Mouse (Mus musculus) B cell, adult 2 months (primary cell): ENCODE results near the gene Frat2.

Experiments used
- DNase-seq, 2 experiments: peaks; one replicate each; pipeline ENCODE4 v3.0.0; 2022

Gene Frat2

GRCm38 (mm10) chr19:41842706-41843105 lies 5.2 kb downstream of the Frat2 start:
- peak; percentile 12 to 19 for DNase-seq

- DNase-seq: no peak
These were observed 5.7 kb downstream of the Frat2 start for GRCm38 (mm10) chr19:41842196-41842595.

- no peak for DNase-seq
These were observed 6.7 kb downstream of the Frat2 start for GRCm38 (mm10) chr19:41841105-41841750.

GRCm38 (mm10) chr19:41839685-41840084 lies 8.2 kb downstream of the Frat2 start:
- no peak for DNase-seq

DNA sequence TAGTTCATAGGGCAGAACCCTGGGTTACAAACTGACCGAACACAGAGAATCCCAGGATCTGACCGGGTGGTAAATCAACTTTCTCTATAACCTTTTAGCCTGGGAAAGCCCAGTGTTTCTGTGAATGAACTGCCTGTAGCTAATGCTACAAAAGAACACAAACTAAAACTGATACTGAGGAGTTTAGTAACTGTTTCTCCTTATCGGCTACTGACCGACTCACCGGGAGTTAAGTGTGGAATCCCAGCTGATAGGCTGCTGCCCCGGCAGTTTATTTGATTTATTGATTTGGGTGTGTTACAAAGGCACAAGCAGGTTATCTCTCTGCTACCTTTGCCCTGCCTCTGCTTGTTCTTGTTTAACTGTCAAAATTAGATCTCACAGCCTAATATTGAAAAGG lies 9.1 kb downstream of the Frat2 start:
- DNase-seq: no peak

DNA sequence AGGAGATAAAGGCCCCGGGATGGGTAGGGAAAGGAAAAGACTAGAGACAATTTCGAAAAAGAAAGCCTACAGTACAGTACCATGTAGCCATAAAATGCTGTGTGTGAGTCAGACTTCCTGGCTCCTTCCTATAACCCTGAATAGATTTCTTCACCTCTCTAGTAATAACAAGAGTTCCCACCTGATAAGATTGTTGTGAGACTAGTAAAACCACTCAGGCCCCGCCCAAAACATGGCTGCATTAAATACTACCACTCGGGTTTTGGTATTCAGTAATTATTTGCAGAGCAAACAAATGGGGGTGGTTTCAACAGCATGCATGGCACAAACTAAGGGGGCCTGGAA lies 10.0 kb downstream of the Frat2 start:
- DNase-seq: no peak

DNA sequence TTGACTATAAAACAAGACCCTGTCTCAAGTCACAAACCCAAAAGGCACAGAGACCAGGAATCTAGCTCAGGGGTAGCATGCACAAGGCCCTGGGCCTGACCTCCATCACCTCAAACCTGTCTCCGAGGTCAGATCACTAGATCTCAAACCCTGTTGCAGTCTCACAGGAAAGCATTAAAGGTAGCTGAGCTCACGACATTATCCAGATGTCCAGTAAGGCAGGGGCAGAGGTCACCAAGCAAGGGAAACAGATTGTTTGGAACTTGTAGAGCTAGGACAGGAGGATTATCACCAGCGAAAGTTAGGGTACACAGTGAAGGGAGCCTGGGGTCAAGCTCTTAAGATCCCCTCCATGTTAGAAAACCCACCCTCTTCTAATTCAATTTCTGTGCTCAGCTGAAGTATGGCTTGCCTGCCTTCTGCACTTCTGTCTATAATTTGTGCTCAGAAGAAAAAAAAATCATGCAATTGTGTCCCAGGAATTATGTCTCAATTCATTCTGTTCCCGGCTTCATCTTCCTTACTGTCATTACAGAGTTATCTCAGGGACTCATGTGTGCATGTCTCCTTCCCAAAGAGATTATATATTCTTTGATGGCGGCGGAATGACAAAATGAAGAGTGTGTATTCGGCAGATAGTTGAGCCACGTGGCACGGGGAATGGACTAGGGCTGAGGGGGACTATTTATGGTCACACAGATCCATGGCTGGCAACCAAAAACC lies 10.6 kb downstream of the Frat2 start:
- no peak for DNase-seq

- no peak for DNase-seq
These were observed 11.2 kb downstream of the Frat2 start for GRCm38 (mm10) chr19:41836719-41837118.

DNA sequence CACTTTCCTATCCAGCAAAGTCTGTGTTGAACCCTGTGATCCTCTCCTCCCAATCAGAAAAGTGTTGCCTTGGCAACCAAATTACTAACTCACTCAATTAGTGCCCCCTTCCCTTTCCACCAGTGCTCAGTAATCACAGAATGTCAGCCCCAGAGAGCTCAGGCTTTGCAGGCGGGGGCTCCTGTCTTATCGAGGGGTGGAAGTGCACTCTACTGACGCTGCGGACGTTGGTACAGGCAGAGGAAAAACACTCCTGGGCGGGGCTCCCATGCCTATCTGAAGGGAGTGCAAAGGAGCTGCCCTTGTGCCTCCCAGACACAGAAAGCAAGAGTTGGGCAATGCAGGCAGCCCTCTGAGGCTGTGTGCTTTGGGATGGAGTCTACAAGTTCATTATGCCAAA lies 12.1 kb downstream of the Frat2 start:
- DNase-seq: no peak

DNA sequence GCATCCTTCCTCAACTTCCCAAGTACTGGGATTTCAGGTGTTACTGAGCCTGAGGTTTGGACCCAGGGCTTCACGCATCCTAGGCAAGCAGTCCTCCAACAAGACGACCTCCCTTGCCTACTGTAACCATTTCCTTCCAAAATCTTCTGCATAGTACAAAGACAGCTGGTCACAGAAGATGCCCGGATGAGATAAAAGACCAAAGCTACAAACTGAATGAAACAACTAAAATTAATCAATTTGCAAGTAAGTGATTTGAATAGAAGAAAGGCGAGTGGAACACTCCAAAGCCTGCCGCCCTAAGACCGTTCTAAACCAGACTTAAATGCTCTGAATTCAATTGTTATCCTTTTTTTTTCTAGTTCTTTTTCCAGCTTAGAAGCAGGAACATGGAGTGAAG lies 12.5 kb downstream of the Frat2 start:
- DNase-seq: no peak

DNA sequence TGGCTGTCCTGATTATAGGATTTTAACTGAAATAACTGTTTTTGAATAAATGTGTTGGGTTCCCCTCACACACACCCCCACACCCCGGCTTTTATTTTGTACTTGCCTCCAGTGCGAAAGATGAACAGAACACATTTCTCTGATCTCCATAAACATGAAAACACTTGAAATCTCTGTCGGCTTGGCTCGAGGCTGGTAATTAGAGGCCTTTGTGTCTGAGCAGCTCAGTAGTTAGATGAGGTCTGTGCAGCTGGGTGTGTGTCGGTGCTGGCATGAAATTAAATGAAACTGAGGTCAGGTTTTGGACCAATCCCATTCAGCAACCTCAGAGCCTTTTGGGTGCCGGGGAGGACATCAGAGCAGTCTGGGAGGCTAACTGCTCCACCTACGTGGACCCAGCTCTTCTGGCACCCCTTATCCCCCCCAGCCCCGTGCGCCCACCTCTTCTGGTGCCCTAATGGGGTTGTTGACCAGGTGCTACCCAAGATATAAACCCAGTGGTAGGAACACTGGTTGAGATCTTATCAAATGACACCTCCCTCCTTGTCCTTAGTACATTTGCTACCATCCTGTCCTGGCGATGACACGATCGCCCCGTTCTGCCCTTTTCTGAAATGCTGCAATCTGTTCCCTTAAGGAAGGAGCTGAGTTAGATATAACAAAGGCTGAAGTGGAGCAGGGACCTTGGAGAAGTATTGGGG lies 15.3 kb downstream of the Frat2 start:
- DNase-seq: no peak

- DNase-seq: peak in 1 of 2 experiments; percentile 7
These were observed 16.1 kb downstream of the Frat2 start for GRCm38 (mm10) chr19:41831718-41832391.

DNA sequence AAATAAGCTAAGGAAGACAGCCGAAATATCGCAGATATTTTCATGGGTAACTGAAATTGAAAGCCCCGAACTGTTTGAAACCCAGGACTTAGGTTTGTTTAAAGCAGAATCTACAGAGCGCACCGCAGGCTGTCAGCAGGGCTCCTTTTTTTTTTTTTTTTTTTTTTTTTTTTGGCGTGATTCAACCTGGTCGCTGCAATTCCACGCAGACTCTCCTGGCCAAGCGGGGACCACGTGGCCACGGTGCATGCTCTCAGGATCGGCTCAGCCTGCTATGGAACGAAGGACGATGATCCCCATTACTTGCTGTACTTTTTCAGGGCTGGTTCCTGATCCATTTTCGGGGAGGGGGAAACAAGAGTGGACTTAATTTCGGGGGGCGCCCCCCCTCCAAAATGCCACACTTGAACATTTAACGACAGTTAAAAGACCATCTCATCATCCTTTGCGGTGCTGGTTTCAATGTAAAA lies 16.8 kb downstream of the Frat2 start:
- peak in 1 of 2 experiments; percentile 12 for DNase-seq

DNA sequence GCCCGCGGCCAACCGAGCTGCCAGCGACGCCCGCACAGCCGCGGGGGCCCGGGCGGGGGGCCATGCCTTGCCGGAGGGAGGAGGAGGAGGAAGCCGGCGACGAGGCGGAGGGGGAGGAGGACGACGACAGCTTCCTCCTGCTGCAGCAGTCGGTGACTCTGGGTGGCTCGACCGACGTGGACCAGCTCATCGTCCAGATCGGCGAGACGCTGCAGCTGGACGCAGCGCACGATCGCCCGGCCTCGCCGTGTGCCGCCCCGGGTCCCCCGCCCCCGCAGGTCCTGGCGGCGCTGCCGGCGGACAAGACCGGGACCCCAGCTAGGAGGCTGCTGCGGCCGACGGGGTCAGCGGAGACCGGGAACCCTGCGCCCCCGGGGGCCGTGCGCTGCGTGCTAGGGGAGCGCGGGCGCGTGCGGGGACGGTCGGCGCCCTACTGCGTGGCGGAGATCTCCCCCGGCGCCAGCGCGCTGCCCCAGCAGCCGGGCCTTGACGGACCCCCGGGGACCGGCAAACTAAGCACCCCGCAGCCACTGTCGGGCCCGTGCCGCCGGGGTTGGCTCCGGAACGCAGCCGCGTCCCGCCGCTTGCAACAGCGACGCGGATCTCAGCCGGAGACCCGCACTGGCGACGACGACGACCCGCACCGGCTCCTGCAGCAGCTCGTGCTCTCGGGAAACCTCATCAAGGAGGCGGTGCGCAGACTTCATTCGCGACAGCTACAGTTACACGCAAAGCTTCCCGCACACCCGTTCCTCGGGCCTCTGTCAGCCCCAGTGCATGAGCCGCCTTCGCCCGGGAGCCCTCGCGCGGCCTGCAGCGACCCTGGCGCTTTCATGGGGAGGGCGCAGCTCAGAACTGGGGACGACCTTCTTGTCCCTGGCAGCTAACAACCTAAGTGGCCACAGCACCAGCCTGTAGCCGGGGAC lies 17.6 kb downstream of the Frat2 start:
- DNase-seq: peak; percentile 67

GRCm38 (mm10) chr19:41829381-41830105 lies 18.4 kb downstream of the Frat2 start, which contains the start of gene Frat1:
TSS of gene Frat1 (plus strand) at chr19:41829970.
- peak; percentile 94 to 96 for DNase-seq

GRCm38 (mm10) chr19:41828941-41829340 lies 19.0 kb downstream of the Frat2 start:
- DNase-seq: no peak

DNA sequence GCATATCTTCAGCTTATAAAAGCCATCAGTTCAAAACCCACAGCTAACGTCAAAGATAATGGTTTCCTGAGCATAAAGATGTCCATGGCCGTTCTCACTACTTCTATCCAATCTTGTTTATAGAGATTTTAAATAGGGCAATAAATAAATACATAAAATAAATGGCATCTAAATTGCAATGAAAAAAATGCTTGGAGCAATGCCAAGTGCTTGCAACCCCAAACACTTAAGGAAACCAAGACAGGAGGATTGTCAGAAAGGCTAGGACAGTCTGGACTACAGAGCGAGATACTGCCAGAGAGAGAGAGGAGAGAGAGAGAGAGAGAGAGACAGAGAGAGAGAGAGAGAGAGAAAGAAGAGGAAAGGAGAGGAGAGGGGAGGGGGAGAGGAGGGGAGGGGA lies 21.4 kb downstream of the Frat2 start:
- DNase-seq: no peak

DNA sequence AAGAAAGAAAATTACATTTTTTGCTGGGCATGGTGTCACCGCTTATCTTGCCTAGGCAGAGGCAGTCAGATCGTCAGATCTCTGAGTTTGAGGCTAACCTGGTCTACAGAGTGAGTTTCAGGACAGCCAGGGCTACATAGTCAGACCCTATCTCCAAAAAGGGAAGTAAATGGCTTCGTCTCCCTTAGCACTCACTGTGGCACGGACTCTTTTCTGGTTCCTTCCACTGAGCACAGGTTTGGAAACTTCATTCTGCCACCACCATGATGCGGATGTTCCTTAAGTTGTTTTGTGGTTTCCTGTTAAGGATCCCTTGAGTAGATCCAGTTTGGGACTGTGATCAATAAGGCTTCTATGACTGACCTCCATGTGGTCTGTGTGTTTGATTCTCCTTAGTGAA lies 23.0 kb downstream of the Frat2 start:
- no peak for DNase-seq

DNA sequence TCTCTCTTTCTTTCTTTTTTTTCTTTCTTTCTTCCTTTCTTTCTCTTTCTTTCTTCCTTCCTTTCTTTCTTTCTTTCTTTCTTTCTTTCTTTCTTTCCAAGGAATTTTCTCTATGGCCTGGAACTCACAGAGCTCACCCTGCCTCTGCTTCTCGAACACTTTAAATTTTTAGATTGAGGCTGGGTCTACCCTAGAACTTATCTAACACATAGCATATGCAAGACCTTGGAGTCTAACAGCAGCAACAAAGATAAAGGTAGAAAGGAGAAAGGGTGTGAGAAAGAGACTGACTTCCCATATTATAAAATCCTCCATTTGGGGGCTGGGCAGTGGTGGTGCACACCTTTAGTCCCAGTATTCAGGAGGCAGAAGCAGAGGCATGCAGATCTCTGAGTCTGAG lies 25.3 kb downstream of the Frat2 start:
- no peak for DNase-seq

DNA sequence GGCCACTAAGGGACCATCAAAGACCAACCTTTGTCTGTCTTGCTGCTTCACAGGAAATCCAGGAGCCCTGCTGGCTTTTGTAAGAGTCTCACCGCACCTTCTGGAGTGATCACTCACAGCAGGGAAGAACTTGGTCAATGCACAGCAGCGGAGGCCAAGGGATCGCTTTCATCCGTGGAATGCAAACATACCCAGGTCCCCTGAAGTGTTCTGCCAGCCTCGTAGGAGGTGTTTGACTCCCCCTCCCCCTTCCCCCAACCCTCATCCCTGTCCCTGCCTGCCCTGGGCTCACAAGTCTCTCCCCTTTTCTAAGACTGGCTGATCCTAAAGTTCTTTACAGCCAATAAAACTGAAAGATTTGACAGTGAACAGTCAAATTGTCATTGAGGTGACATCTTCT lies 26.5 kb downstream of the Frat2 start:
- DNase-seq: no peak

DNA sequence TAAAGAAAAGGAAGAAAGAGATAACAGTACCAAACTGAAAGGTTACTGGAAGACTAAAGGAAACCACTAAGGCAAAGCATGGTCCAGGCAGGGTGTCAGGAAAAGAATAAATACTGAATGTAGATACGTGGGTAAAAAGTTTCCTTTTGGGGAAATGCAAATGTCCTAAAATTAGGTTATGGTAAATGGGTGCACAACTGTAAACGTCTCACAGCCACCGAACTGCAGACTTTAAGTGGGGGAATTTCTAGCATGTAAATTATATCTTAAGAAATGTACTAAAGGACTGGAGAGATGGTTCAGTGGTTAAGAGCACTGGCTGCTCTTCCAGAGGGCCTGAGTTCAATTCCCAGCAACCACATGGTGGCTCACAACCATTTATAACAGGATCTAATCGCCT lies 29.2 kb downstream of the Frat2 start:
- no peak for DNase-seq

DNA sequence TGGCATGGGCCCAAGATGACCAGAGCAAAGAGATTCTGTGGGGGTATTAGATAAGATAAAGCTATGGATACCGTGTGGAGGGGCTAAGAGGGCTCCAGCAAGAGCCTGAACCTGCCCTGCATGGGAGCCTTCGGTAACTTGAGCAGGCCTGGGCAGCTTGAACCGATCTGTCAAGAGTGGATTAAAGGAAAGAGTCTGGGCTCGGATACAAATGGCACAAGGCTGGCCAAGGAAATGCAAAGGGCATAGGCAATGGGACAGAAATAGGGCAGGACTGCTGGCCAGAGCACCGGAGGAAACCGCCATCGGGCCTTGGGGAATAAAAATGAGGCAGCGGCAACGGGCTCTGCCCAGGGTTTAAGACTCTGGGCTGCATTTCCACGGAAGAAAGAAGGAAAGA lies 30.6 kb downstream of the Frat2 start:
- no peak for DNase-seq
